Mouse (Mus musculus): ENCODE data around the gene Rnf17.

Gene Rnf17

DNA sequence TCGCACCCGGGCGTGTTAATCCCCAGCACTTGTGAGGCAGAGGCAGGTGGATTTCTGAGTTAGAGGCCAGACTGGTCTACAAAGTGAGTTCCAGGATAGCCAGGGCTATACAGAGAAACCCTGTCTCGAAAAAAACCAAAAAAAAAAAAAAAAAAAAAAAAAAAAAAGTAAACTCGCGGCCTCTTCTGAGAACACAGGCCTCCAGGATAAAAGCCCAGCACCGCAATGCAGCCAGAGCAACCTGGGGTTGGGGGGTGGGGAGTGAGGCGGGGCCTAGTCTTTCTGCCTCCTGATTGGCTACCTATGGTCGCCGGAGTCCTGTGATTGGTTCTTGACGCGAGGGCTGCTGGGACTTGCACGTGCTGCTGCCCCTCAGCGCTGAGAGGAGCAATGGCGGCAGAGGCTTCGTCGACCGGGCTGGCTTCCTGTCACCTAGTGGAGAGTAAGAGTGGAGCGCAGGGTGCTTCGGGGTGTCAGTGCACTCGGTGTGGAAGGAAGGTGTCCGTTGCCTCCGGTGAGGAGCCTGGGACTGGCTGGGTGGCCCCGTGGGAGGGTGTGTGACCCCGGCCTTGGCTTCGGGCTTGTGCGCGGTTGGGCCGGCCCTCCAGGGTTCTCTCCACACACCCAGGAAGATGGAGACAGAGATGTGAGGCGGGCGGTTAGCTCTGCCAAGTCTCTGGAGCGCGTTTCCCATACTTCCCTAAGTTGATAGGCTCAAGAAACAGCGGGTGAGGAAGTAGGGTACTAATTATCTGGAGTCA, at the start of gene Rnf17:
Gene Rnf17, plus strand, starts transcription at position 271 of the 761 bp plus-strand sequence.
- CTCF ChIA-PET = no interaction called here

DNA sequence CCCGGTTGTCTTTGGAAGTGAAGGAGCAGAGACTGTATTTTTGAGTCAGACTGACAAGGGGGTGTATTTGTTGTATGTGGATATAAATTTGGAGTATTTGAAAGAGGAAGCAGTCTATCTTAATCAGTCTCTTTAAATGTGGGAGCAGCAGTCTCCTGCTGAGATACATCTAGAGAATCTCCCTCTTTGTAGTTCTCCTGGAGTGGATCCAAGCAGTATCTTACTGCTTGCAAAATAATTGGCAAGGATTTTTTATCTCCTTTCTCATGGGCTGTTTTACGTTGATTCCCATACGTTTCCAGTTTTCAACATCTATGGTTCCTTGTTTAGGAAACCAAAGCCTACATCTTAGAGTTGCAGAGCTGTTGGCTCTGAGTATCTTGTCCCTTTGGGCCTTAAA, 47.6 kb upstream of the Rnf17 start:
- CTCF ChIA-PET = no interaction called here

DNA sequence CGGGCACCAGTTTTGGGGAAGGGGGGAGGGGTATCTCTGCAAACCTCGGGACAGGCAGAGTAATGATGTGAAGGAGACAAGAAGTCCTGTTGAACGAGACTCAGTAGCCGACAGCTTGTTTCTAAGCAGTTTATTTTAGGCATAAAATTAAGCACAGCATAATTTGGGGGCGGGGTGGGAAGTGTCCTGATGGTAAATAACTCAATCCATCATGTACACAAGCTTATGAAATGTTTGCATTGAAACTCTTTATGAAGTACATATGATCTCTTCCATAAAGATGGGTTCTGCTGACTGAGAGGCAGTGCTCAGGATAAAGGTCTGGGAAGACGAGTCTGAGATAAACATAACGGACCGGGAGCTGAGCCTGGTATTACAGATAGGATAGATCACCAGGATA, 47.0 kb upstream of the Rnf17 start:
- CTCF ChIA-PET = no interaction called here

DNA sequence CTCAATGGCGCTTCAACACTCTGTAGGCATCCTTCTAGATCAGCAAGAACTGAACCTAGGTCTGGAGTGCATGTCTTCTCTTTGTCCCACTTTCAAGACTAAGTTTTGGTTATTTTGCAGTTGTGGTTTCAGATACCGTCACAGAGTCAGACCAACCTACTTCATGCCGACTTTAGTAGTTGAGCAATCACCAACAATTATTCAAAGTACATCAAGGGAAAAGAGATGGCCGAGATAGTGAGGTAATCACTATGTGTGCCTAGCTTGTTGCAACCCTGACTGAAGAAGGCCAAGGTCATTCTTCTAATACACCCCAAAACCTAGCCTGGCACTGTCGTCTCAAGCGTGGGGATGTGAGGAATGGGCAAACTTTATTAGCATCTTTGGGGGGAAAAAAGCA, 46.2 kb upstream of the Rnf17 start:
- CTCF ChIA-PET = no interaction called here

DNA sequence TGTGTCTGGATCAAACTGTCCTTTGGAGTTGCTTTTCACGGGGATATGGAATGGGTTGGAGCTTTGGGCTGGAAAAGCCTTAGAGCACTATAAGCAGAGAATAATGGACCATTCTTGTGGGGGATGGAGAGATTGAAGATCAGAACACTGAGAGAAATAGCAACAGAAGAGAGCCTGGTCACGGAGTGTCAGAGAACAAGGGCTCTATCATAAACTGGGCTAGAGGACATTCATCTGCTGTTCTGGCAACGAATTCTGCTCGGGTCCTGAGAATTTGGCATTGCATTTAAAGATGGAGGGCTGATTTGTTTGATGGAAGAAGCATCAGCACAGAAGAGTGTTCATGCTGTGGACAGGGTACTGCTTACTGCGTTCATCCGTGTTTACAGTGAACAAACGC, 44.0 kb upstream of the Rnf17 start:
- CTCF ChIA-PET = no interaction called here

DNA sequence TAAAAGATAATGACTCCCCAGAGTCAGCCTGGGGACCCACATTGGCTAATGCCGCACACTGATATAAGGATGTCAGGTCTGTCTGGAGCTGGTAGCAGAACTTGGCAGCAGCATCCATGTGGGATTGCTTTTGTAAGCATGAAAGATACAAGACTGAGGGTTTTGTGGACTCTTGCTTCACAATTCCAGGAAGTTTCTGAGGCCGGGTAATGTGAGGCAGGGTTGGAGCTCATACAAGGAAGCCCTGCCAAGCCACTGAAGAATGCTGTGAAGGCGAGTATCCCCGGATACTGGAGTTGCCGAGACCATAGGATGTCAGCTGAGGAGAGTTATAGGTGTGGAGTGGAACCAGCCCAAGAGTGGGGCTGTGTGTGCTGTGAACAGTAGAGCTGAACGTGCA, 43.2 kb upstream of the Rnf17 start:
- CTCF ChIA-PET = no interaction called here

DNA sequence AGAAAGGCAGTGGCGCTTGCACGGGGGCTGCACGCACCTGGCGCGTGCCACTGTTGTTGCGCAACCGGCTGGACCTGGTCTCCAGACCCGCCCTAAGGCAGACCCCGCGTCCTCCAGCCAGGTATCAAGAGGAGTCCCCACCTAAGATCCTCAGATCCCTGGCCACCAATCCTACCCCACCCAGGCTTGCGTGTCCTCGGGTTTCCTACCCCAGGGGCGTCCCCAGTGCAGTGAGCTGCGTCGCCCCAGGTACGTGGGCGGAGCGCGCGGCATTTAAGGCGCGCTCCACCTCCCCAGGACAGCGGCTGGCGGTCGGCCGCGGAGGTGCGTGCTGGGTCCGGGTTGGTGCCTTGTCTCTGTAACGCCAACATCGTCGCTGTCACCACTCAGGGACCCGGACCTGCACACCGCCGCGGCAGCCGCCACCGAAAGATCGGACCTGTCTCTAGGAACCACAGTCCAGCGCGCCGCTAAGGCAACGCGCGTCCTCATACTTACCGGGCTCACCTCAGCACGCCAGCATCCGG, 37.6 kb upstream of the Rnf17 start, which contains the start of gene Atp12a:
Gene Atp12a, plus strand, starts transcription at position 358 of the 527 bp plus-strand sequence.
- CTCF ChIA-PET = no interaction called here

DNA sequence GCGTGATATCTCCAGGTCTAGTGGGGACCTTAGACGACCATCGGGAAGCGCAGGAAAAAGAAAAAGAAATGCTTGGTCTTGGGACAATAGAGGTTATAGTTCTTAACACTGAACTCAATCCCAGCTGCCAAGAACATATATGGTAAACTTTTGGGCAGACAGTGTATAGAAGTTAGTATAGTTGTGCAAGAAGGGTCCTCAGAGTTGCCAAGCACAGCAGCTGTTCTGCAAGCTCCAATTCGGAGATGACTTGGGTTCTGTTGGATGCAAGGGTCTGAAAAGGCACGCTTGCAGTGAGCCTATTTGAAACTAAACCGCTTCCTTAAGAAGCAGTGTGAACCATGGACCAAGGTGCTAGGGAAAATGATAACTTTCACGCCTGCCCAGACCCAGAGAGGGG, 37.1 kb upstream of the Rnf17 start:
- CTCF ChIA-PET = no interaction called here

DNA sequence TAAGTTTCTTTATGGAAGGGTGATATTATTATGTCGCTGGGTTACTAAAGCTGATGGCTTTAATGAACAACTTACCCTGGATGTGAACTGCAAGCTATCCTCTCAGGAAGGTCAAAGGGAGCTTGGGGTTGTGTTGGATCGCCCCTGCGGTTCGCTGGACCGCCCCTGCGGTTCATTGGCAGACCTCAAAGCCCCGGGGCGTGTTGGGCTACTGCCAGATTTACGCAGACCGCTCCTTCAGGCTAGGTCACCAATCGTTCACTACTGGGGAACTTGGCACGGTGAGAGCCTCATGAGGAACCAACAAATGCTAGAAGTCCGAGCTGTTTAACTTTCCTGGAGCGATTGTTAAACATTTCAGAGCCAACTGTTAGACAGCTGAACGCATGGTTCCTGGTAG, 35.7 kb upstream of the Rnf17 start:
- CTCF ChIA-PET = no interaction called here

DNA sequence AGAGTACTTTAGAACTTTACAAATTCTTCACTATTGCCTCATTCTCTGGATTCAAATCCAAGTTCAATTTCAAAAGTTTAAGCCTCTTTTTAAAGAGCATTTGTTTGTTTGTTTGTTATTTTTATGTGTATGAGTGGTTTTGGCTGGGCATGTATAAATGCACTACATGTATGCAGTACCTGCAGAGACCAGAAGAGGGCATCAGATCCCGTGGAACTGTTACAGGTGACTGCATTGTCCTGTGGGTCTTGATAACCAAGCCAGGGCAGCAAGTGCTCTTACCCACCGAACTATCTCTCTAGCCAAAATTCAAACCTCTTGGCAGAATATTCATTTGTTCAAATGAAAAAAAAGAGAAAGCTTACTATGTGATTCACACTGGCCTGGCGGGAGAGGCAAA, 33.5 kb upstream of the Rnf17 start:
- CTCF ChIA-PET = no interaction called here

DNA sequence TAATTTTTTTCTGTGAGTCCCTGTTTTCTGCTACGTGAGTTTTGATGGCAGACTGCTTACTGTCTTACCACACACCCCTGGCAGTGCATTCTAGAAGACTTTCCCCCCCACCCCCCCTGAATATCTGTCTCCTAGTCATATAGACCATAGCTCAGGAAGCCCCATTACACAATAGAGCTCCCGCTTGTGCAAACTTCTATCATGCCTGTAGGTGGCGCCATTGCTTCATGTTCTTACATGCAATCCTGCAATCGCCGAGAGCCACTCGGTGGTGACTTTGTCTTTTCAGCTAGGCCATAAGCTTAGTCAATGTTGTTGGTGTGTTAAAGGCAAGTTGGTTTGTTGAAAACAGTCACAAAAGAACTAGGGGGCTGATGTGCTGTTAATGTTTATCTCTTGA, 26.6 kb upstream of the Rnf17 start:
- CTCF ChIA-PET = no interaction called here

DNA sequence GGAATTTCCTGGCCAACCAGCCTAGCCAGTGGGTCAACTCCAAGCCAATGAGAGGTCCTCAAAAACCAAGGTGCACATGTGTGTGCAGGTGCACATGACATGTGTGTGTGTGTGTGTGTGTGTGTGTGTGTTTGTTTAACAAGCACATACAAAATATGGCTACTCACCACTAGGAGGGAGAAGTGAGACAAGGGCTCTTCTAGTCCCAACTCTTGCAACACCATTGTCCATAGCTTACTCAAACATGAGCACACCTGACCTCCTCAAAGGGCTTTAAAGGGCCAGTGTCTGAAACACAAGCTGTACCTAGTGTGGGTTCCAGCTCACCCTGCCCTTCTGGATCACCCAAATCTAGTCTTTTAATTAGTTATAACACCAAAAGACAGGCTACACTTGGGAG, 24.6 kb upstream of the Rnf17 start:
- CTCF ChIA-PET = no interaction called here

DNA sequence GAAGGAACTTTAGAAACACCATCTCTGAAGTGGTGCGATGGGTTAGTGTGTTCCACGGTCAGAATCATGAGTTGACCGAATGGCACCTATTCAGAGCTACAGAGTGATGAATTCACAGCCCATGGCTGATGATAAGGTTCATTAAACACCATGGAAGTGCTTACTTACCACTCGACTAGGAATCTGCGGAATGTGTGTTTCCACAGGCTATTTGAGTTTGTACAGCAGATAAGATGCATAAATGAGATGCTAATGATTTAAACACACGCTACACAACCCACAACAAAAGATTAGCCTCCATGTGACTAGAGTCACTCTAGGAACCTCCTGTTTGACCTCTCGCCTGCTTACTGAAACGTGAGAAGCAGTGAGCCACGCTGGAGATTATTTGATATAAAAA, 23.0 kb upstream of the Rnf17 start:
- CTCF ChIA-PET = no interaction called here

DNA sequence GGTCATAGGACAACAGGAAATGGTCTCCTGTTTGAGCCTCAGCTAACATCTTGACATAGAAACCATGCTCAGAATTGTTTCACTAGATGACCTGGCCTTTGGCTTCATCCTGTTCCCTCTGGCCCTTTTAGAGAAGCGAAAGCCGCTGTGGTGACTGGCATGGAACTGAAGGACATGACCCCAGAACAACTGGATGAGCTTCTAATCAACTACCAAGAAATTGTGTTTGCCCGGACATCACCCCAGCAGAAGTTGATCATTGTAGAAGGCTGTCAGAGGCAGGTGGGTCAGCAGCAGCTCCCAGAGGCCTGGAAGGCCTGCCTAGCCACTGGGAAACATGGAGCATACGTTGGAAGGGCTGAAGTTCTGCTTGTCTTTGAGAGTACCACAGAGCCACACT, 20.0 kb upstream of the Rnf17 start:
- CTCF ChIA-PET = no interaction called here

DNA sequence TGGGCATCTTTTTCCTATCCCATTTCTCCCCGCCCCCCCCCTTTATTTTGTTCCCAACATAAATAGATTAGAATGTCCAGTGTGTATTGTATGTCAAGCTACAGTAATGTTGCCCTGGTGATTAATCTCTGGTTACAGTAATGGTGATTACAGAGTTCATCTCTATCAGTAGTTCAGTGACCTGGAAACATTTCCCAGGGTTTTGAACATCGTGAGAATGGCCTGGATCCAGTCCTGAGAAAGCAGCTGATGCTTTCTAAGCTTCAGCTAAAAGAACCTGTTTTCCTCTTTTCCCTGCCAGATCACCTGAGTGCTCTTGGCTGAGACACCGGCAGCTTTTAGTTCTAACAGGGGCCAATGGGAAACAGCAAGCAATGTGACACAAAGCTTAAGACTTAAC, 12.1 kb upstream of the Rnf17 start:
- CTCF ChIA-PET = no interaction called here

DNA sequence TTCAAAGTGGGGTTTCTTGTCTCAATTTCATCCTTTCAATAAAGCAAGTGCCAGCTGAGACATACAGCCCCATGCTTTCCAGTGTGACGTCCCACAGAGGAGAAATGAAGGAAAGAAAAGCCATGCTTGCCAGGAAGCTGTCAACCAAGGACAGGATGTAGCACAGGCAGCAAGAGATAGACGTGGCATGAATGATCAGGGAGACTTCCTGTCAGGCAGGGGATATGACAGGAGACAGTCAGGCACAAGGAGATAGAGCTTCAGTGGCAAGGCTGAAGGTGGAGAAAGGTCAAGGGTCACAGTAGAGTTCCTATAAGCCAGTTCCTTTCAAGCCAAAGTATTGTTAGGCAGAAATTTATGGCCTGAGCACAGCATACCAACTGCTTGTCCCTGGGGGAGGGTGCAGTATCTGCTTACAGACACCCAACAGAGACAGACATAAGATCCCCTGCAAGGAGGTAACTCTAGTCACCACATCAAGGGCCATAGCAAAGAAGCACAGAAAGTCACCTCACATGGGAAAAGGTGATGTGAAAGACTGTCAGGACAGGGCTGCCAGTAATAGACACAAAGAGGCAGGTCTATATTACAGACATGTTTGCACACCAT, 8.6 kb upstream of the Rnf17 start:
- CTCF ChIA-PET = no interaction called here

DNA sequence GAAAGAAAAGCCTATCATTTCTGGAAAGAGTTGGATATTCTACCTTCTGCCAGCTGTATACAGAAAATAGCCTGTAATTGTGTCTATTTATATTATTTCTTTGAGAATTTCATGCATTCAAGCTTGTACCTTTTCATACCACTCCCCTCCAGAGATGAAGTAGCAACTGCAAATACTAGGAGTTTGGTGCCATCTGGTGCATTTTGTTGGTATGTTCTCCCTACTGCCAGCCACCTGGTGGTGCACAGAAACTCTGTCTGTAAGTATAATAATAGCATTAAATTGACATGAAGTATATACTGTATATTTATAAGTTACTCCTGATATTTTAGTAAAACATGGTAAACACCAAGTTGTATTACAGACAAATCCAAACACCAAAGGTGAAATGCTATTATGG, 4.4 kb upstream of the Rnf17 start:
- CTCF ChIA-PET = no interaction called here

DNA sequence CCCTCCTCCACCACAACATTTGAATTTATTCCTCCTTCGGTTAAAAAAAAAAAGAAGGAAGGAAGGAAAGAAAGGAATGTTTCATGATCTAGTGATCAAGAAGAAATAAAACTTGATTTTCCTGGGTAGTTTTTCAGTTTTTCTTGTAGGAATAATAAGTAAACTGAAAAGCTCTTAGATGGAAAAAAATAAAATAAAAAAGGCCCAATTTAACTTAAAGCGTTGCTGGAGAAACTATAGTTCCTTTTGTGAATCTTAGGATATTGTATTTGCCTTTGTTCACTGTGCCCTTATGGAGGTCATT, 643 bp downstream of the Rnf17 start:
- CTCF ChIA-PET = no interaction called here

DNA sequence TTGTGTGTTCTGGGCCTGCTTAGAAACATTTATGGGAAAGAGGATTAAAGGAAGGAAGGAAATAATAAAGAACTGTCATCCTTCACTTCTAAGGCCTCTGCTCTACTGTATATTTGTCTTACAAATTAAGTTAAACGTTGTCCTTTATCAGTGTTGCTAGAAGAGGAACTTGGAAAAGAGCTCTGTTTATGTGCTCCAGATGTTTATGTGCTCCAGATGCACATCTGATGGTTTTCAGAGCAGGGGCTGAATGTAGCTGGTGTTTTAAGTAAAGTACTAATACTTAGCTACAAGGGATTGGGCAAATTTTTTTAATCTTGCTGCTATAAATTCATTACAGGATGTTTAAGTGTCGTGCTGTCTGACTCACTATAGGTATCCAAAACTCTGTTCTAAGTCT, 59.7 kb downstream of the Rnf17 start:
- CTCF ChIA-PET = no interaction called here

DNA sequence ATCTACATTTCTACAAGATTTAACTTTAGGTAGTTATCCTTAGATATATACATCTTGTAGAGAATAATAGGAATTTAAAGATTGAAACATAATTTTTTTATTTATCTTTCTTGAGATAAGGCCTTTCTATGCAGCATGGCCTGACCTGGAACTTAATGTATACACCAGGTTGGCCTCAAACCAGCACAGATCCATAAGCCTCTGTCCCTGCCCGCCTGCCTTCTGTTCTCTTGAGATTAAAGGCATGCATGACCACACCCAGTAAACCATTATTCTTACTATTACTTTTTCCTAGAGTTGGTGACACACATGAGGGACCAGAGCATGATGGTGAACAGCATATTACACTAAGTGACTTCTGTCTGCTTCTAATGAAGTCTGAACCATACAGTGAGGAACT, 60.3 kb downstream of the Rnf17 start:
- CTCF ChIA-PET = no interaction called here

DNA sequence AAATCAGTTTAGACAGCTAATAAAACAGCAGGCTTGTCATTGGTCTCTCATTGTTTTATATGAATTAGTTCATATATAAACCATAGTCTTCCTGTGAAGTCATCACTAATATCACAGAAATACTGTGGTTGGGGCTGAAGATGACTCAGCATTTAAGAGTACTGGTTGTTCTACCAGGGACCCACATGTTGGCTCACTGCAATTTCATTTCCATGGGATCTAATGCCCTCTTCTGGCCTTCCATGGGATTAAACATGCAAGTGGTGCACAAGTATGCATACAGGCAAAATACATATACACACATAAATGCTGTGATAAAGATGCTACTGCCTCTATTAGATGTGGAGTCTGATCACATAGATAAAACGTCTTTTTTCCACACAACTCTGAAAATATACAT, 65.8 kb downstream of the Rnf17 start:
- CTCF ChIA-PET = no interaction called here

DNA sequence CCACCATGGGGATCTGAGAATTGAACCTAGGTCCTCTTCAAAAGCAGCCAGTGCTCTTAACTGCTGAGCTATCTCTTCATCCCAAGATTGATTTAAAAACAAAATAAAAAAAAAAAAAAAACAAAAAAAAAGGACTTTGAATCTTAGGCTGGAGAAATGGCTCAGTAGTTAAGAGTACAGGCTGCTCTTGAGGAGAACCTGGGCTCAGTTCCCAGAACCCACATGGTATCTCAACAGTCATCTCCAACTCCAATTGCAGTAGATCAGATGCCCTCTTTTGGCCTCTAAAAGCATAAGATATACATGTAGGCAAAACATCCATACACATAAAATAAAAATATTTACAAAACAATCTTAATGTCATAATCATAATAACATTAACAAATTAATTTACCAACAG, 87.4 kb downstream of the Rnf17 start:
- CTCF ChIA-PET = no interaction called here

DNA sequence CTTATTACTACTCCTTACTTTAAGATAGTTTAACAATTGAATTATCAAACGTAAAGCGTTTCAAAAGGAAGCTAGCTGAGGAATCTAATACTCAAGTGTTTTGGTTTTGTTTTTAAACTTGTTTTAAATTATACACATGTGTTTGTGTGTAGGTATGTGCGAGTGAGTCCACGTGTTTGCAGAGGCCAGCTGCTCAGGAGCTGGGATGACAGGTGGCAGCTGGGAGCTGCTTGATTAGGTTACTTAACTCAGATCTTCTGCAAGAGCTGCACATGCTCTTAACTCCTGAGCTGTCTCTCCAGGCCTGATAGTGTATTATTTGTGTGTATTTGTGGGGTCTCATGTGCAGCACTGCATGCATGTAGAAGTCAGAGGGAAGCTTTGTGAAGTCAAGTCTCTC, 100.0 kb downstream of the Rnf17 start:
- CTCF ChIA-PET = no interaction called here

DNA sequence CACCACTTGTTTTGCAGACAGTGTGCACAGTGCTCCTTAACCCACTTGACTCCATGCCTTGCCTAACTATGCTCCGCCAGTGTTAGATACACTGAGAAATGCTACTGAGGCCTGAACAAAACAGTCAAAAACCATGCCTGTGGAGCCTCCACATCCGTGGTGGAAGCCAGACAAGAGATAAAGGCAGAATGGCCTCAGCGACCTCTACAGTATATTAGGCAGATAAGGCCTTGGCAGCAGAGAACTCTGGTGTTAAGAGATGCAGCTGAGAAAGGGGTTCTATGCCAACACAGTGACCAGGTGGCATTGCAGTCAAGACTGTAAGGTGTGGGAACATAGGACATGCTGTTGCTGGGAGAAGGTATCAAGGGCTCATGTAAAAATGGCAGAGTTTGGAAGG, 104.4 kb downstream of the Rnf17 start:
- CTCF ChIA-PET = no interaction called here

Measured in spleen, embryonic (tissue).